Mouse (Mus musculus) cerebellum, adult 2 months (tissue): ENCODE measurements around the gene Cenpp.

ENCODE experiments used
- CTCF ChIP-seq: fragments of 200-500 bp; IDR thresholded peaks from 2 replicates; pipeline ENCODE4 v1.5.1; 2011; ENCODE audit warnings: low read depth, mild to moderate bottlenecking, control low read depth, low read length, moderate library complexity, borderline replicate concordance; ENCODE audit not compliant: insufficient read depth
- POLR2A ChIP-seq: fragments of 200-500 bp; IDR thresholded peaks from 2 replicates; pipeline ENCODE4 v1.6.1; 2011; ENCODE audit warnings: low read length, control low read depth, borderline replicate concordance; ENCODE audit not compliant: insufficient read depth

- TF ChIP-seq CTCF: no peak
- no peak for TF ChIP-seq POLR2A
These were observed 103.0 kb downstream of the Cenpp start for GRCm38 (mm10) chr13:49549616-49550015.
